Mouse (Mus musculus): ENCODE results near the gene Ftsj1. TPM values are rescaled to one million over a fixed set of nuclear protein-coding genes. Genes with fewer than 3 reads are reported as not detected.

Ftsj1 gene
- polyA plus RNA-seq, 1 experiment from 2014 or later, result 42.2 TPM

DNA sequence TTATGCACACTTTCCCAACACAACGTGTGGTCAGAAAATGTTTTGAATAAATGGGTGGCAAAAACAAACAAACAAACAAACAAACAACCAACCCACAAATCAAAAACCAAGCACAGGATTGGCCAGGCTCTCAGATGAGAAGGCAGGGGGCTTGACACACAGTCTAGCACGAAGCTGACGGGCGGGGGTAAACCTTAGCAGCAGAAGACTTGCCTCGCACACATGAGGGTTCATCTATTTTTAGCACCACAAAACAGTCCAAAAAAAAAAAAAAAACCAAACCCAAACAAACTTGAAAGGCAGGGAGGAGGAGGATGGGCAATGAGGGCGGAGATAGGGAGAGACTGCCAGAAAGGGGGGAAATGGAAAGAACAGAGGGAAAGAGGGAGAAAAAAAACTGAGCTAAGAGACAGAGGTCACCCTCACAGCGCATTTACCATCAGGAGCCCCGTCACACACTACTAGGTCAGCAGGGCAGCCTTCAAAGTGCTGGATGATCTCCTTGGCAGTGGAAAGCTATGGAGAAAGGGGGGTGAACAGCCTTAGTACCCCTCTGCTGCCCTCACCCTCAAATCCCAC is 3.6 kb downstream of the Ftsj1 start:
- 77% methylated on average over 8 of the region's 8 CpGs for WGBS (ENCODE audit: insufficient replicate concordance)
- Histone ChIP-seq H3K4me1 (peaks cover 13% of the 10 kb centered on the region), H3K9ac (no peak overlapping the region), H3K27ac (no peak overlapping the region), H3K4me2 (no peak overlapping the region), H3K4me3 (no peak overlapping the region), H3K36me3 (peaks cover 49% of the 10 kb centered on the region), H3K27me3 (replicated peaks) (no peaks in the 10 kb centered on the region), H3K9me3 (replicated peaks) (no peaks in the 10 kb centered on the region)
- no peak for ATAC-seq

DNA sequence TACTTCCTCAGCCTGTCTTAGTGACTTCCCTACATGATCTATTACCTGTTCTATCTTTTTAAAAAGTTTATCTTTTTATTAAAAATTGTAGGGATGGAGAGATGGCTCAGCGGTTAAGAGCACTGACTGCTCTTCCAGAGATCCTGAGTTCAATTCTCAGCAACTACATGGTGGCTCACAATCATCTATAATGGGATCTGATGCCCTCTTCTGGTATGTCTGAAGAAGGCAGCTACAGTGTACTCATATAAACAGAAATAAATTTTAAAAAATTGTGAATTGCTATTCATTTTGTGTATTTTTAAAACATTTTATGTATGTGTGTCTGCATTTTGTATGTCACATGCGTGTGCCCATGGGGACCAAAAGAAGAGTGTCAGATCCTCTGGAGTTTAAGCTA is 4.5 kb downstream of the Ftsj1 start:
- WGBS (ENCODE audit: insufficient replicate concordance), result 76% methylated on average over 2 of the region's 2 CpGs
- ATAC-seq, result no peak
- no peak overlapping the region for H3K4me3 ChIP-seq
- H3K4me1 ChIP-seq, result peaks cover 13% of the 10 kb centered on the region
- H3K4me2 ChIP-seq, result no peak overlapping the region
- no peaks in the 10 kb centered on the region for H3K9me3 ChIP-seq (replicated peaks)
- no peak overlapping the region for H3K9ac ChIP-seq
- H3K27ac ChIP-seq, result no peak overlapping the region
- H3K36me3 ChIP-seq, result peaks cover 58% of the 10 kb centered on the region
- H3K27me3 ChIP-seq (replicated peaks), result no peaks in the 10 kb centered on the region

- 71% methylated on average over 13 of the region's 13 CpGs for WGBS (ENCODE audit: insufficient replicate concordance)
- ATAC-seq, result no peak
These were observed 13.3 kb downstream of the Ftsj1 start for GRCm38 (mm10) chrX:8238804-8239395.

GRCm38 (mm10) chrX:8236704-8237103 is 15.5 kb downstream of the Ftsj1 start:
- ATAC-seq, result no peak
- no peak overlapping the region for H3K4me2 ChIP-seq
- no peak overlapping the region for H3K9ac ChIP-seq

More at GRCm38 (mm10) chrX:8238804-8239395, 13.3 kb downstream of the Ftsj1 start:
- Histone ChIP-seq H3K9ac (no peak overlapping the region), H3K9me3 (replicated peaks) (no peaks in the 10 kb centered on the region), H3K27me3 (replicated peaks) (no peaks in the 10 kb centered on the region), H3K36me3 (peaks cover 22% of the 10 kb centered on the region; the same call in 1 of the 2 replicates), H3K4me1 (peaks cover under 1% of the 10 kb centered on the region), H3K4me2 (no peak overlapping the region), H3K27ac (no peak overlapping the region), H3K4me3 (no peak overlapping the region)

GRCm38 (mm10) chrX:8233602-8234001 is 18.6 kb downstream of the Ftsj1 start:
- H3K4me2 ChIP-seq, result no peak overlapping the region

More at GRCm38 (mm10) chrX:8236704-8237103, 15.5 kb downstream of the Ftsj1 start:
- Histone ChIP-seq H3K36me3 (peaks cover 10% of the 10 kb centered on the region; the same call in 1 of the 2 replicates), H3K27me3 (replicated peaks) (no peaks in the 10 kb centered on the region), H3K9me3 (replicated peaks) (no peaks in the 10 kb centered on the region), H3K4me1 (peaks cover 9% of the 10 kb centered on the region), H3K27ac (no peak overlapping the region), H3K4me3 (no peak overlapping the region)
- WGBS (ENCODE audit: insufficient replicate concordance), result 65% methylated on average over 2 of the region's 2 CpGs

GRCm38 (mm10) chrX:8230272-8230671 is 21.9 kb downstream of the Ftsj1 start:
- no peak overlapping the region for H3K9ac ChIP-seq
- H3K4me2 ChIP-seq, result no peak overlapping the region
- H3K27me3 ChIP-seq (replicated peaks), result no peaks in the 10 kb centered on the region
- WGBS (ENCODE audit: insufficient replicate concordance), result 77% methylated on average over 4 of the region's 4 CpGs
- H3K4me3 ChIP-seq, result no peak overlapping the region
- ATAC-seq, result no peak
- H3K27ac ChIP-seq, result no peak overlapping the region
- H3K36me3 ChIP-seq, result no peaks in the 10 kb centered on the region
- peaks cover 9% of the 10 kb centered on the region for H3K4me1 ChIP-seq
- no peaks in the 10 kb centered on the region for H3K9me3 ChIP-seq (replicated peaks)

More at GRCm38 (mm10) chrX:8233602-8234001, 18.6 kb downstream of the Ftsj1 start:
- H3K9ac ChIP-seq, result no peak overlapping the region
- H3K36me3 ChIP-seq, result no peaks in the 10 kb centered on the region
- H3K27ac ChIP-seq, result no peak overlapping the region
- H3K4me1 ChIP-seq, result peaks cover 9% of the 10 kb centered on the region
- no peak overlapping the region for H3K4me3 ChIP-seq
- ATAC-seq, result peak; percentile 54
- WGBS (ENCODE audit: insufficient replicate concordance), result 55% methylated on average over 3 of the region's 3 CpGs
- no peaks in the 10 kb centered on the region for H3K27me3 ChIP-seq (replicated peaks)
- H3K9me3 ChIP-seq (replicated peaks), result no peaks in the 10 kb centered on the region

DNA sequence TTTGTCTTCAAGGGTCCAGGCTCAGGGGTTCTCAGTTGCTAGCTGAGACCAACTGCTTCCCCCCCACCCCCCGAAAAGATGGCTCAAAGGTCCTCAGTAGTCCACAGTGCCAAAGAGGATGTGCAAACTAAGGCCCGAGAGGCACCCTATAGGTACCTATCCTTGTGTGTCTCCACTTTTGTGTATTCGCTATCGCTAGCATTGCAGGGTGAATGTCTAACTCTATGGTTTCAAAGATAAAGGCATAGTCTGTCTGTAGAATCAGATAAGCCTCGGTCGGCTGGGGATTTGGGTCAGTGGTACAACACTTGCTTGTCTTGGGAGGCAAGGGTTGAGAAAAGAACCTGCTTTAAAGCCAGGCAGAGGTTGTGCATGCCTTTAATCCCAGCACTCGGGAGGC is 28.7 kb downstream of the Ftsj1 start:
- ATAC-seq, result peak; percentile 47; the same call in 1 of the 2 replicates
- Histone ChIP-seq H3K27me3 (replicated peaks) (peaks cover 13% of the 10 kb centered on the region), H3K9me3 (replicated peaks) (no peaks in the 10 kb centered on the region), H3K27ac (no peak overlapping the region), H3K4me2 (no peak overlapping the region), H3K4me3 (no peak overlapping the region), H3K4me1 (peaks cover 7% of the 10 kb centered on the region; the same call in 1 of the 2 replicates), H3K36me3 (no peaks in the 10 kb centered on the region), H3K9ac (no peak overlapping the region)
- whole genome bisulfite sequencing (ENCODE audit: insufficient replicate concordance), result 44% methylated on average over 7 of the region's 7 CpGs

DNA sequence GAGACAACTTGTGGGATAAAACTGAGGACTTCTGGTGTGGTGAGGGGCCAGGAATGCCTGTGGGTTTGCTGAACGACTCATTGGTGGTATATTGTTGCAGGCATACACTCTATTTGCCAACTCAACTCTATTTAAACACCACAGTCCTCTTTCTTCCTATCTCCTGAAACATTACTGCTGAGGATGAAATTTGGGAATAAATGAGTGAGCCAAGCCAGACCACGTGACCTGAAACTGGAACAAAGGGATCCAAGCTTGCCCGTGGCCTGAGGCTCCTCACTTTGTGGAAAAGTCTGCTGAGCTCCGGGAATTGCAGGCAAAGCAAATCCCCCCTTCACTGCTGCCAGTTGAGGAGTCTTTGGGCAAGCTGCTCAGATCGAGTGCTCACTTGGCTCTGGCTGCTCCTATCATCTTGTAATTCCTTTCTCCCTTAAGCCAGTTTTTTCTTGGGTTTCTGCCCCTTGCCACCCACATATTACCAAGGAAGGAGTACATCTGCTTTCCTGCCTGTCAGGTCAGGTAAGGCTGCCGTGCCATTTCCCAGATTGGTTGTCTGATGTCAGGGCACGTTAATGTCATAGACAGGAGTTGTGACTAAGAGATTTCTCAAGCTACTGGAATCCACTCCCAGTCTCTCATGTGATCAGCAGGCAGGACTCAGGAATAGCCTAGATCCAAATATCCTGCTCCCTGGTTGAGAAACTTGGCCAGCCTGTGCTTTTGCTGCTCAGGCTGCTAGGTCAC is 29.4 kb downstream of the Ftsj1 start:
- no peak overlapping the region for H3K4me2 ChIP-seq
- H3K27me3 ChIP-seq (replicated peaks), result peaks cover 19% of the 10 kb centered on the region
- no peaks in the 10 kb centered on the region for H3K9me3 ChIP-seq (replicated peaks)
- peaks cover 7% of the 10 kb centered on the region; the same call in 1 of the 2 replicates for H3K4me1 ChIP-seq
- no peak for ATAC-seq
- no peaks in the 10 kb centered on the region for H3K36me3 ChIP-seq
- no peak overlapping the region for H3K9ac ChIP-seq
- H3K4me3 ChIP-seq, result no peak overlapping the region
- no peak overlapping the region for H3K27ac ChIP-seq
- 46% methylated on average over 7 of the region's 7 CpGs for WGBS (ENCODE audit: insufficient replicate concordance)

GRCm38 (mm10) chrX:8222296-8222677 is 29.9 kb downstream of the Ftsj1 start:
- Histone ChIP-seq H3K4me3 (no peak overlapping the region), H3K4me2 (no peak overlapping the region), H3K36me3 (no peaks in the 10 kb centered on the region), H3K9me3 (replicated peaks) (no peaks in the 10 kb centered on the region), H3K9ac (no peak overlapping the region), H3K27ac (no peak overlapping the region), H3K4me1 (peaks cover 7% of the 10 kb centered on the region; the same call in 1 of the 2 replicates), H3K27me3 (replicated peaks) (peaks cover 25% of the 10 kb centered on the region)
- ATAC-seq, result no peak
- WGBS (ENCODE audit: insufficient replicate concordance), result 54% methylated on average over 3 of the region's 3 CpGs

DNA sequence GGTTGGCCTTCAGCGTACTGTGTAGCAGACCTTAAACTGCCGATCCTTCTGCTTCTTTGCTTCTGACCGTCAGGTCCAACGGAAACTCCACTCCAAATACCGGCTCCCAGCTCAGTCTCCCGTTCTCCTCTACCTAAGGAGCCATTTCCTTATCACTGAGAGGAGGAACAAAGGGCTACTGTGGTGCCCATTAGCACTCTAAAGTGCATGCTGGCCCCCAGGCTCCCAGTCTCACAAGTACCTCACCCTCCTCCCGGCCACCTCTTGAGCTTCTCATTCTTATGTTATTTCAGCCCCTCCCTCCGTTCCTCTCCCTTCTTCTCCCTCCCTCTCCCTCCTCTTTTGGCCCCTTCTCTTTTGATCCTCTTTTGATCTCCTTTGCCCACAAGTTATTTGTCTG is 32.6 kb downstream of the Ftsj1 start:
- ATAC-seq, result no peak

GRCm38 (mm10) chrX:8218114-8218513 is 34.1 kb downstream of the Ftsj1 start:
- peaks cover 33% of the 10 kb centered on the region for H3K27me3 ChIP-seq (replicated peaks)
- H3K9ac ChIP-seq, result no peak overlapping the region
- no peak overlapping the region for H3K4me2 ChIP-seq
- 26% methylated on average over 2 of the region's 2 CpGs for WGBS (ENCODE audit: insufficient replicate concordance)
- H3K27ac ChIP-seq, result no peak overlapping the region
- no peak overlapping the region for H3K4me3 ChIP-seq
- H3K36me3 ChIP-seq, result no peaks in the 10 kb centered on the region
- no peaks in the 10 kb centered on the region for H3K9me3 ChIP-seq (replicated peaks)
- no peak for ATAC-seq
- H3K4me1 ChIP-seq, result peaks cover 2% of the 10 kb centered on the region; the same call in 1 of the 2 replicates

More for the DNA sequence above, 32.6 kb downstream of the Ftsj1 start:
- Histone ChIP-seq H3K27me3 (replicated peaks) (peaks cover 33% of the 10 kb centered on the region), H3K27ac (no peak overlapping the region), H3K36me3 (no peaks in the 10 kb centered on the region), H3K9me3 (replicated peaks) (no peaks in the 10 kb centered on the region), H3K4me3 (no peak overlapping the region), H3K4me2 (no peak overlapping the region), H3K4me1 (peaks cover 7% of the 10 kb centered on the region; the same call in 1 of the 2 replicates), H3K9ac (no peak overlapping the region)
- 20% methylated on average over 8 of the region's 8 CpGs for WGBS (ENCODE audit: insufficient replicate concordance)

GRCm38 (mm10) chrX:8217383-8217782 is 34.8 kb downstream of the Ftsj1 start:
- Histone ChIP-seq H3K36me3 (no peaks in the 10 kb centered on the region), H3K9me3 (replicated peaks) (no peaks in the 10 kb centered on the region)
- WGBS (ENCODE audit: insufficient replicate concordance), result 19% methylated on average over 6 of the region's 6 CpGs

More at GRCm38 (mm10) chrX:8217383-8217782, 34.8 kb downstream of the Ftsj1 start:
- H3K27ac ChIP-seq, result no peak overlapping the region
- no peak for ATAC-seq
- H3K4me3 ChIP-seq, result no peak overlapping the region
- H3K9ac ChIP-seq, result no peak overlapping the region
- H3K27me3 ChIP-seq (replicated peaks), result peaks cover 33% of the 10 kb centered on the region
- no peak overlapping the region for H3K4me2 ChIP-seq
- no peaks in the 10 kb centered on the region for H3K4me1 ChIP-seq
